Mouse (Mus musculus): ENCODE data around the gene Lsr. TPM values are rescaled to one million over a fixed set of nuclear protein-coding genes. Genes with fewer than 3 reads are reported as not detected.
"Not testable (repeated sequence)": the region's sequence is repeated elsewhere in the genome, so short reads cannot be mapped to it uniquely, and the experiment has no call there.

Lsr gene
- total RNA-seq, 2 experiments from 2014 or later: 8.2 to 10.7 TPM

DNA sequence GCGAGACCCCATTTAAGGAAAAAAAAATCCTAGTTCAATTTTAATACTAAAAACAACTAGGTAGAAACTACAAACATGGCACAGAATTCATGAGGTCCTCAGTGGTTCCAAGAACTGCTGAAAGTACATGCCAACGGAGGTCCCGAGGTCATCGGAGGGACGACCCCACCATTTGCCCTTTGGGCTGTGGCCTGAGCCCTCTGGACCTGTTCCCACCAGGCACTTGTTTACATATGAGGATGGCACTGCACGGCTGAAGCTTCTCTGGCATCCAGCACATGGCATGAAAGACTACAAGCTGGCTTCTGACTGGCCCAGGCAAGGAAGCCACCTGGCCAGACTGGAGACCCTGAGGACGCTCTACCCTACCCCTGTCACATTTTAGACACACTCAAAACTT lies 8.9 kb downstream of the Lsr start:
- DNase-seq (ENCODE audit: low spot score in 2 of 2): no peak

DNA sequence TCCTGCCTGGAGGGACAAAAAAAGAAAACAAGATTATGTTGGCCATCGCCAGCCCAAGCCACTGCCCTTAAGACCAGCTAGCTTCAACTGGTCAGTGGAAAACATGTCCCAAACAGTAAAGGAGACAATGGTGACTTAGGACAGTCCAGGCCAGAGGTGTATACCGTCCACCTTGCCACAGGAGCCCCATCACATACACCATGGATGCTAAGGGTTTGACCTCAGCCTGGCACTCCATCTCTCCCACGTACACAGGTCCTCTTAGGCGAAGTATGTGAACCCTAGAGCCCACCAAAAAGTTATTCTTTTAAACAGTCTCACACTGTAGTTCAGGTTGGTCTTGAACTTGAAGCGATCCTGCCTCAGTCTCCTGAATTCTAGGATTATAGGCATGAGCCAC lies 10.4 kb downstream of the Lsr start:
- DNase-seq (ENCODE audit: low spot score in 2 of 2): no peak

DNA sequence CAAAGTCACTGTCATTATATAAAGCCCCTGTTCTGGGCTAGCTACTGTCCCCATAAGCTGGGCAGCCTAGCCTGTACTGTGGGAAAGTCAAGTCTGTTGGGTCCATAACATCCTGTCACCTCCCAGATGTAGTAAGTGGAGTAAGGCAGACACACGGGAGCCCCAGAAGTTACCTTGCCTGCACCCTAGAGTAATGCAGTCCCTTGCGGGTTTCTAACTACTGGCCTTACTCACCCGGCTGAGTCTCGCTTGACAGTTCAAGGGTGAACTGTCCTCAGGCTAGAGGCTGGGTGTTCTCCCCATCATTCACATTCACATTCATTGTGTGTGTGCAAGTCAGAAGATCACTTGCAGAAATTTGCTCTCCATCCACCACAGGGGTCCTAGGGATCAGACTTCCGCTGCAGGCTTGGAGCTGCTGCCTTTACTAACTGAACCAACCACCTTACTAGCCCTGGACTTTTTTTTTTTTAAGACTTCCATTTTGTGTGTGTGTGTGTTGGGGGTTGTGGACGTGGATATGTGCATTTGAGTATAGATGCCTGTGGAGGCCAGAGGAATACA lies 13.4 kb downstream of the Lsr start:
- DNase-seq (ENCODE audit: low spot score in 2 of 2): no peak

DNA sequence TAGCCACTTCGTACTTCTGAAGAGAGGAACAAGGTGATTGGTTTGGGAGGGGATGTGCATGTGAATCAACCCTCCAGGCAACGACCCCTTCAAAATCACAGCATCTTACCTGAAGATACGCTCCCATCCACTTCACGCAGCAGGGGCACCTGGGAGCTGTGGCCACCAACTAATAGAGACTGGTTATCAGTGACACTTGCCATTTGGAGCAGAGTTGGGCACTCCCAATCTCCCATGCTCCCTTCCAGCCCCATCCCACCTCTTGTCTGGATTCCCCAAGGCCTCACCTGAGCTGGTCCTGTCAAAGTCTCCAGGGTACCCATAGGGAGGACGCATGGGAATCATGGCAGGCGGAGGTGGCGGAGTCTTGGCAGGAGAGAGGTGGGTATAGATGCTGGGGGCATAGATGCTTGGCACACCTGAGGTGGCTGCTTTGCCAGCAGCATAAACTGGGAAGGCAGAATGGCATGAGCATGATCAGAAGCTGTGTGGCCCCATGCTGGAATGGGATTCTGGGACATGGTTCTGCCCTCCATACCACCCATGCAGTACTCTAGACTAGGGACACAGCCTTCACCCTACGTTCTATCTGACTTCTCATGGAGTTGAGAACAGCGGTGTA lies 14.3 kb downstream of the Lsr start:
- no peak for DNase-seq (ENCODE audit: low spot score in 2 of 2)

DNA sequence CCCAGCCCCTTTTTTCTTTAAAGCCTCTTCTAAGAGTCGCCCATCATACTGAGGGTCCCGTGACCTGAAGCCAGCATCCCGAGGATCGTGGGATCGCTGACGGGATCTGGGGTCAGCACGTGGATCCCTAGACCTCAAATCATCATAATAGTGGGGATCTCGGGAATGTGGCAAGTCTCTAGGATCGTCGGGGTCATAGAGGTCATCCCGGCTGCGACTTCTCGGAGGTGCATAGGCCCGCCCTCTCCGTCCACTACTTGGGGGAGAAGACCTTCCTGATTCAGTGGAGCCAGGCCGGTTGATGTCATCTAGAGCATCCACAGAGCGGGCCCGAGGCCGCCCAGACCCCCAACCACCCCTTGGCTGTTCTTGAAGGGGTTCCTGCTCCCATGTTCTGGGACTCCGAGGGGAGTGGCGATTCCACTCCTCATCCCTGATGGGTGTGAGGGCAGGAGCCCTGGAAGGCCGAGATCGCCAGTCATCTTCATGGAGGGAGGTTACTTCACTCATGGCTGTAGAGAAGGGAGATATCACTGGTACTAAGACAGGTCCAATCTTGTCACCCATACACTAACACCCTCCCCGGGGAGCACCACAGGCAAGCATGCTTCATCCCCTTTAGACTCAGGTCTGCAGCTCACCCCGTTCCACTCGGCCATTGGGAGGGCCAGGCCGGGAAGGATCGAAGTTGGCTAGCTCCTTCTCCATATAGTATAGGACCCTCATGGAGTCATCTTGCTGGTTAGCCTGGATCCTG lies 15.0 kb downstream of the Lsr start:
- DNase-seq (ENCODE audit: low spot score in 2 of 2): no peak

DNA sequence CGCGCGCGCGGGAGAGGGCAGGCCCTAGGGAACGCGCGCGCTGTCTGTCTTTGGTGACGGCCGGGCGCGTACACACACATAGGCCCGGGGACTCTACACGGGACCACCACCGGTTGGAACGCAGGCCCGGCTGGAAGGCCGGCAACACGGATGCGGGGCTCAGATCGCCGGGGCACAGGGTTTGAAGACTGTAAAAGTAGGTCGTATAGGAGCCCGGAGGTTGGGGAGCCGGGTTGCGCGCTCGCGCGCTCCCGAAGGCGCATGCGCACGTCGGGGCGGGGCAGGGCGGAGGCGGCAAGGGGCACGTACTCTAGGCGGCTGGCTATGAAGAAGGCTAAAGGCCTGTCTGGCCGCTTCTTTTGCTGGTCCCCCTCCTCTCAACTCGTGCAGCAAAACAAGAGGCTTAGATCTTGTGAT lies 15.9 kb downstream of the Lsr start:
- DNase-seq (ENCODE audit: low spot score in 2 of 2): peak; percentile 90 to 92

DNA sequence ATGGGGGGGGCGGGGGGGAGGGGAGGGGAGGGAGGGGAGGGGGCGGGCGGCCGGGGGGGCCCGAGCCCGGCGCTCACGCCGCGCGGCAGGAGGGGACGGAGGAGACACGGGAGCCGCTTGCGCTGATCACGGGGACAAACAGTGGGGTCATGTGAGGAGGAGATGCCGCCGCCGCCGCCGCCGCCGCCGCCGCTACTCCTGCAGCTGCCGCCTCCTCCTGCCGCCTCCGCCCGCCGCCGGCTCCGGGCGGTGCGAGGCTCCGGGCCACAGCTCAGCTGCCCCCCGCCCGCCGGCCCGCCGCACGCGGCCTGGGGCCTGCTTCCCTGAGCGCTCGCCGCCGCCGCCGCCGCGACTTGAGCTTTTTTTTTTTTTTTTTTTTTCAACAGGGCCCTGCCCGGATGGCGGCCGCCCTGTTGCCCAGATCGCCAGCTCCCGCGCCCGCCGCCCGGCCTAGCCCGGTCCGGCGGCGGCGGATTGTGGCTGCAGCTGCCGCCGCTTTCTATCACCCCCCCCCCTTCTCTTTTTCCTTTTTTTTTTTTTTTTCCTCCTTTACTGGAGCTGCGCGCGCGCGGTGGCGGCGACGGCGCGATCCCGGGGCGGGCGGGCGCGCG lies 16.4 kb downstream of the Lsr start, which contains the start of gene Usf2:
TSS of gene Usf2 (minus strand) at position 48 of the 611 bp plus-strand sequence.
- DNase-seq (ENCODE audit: low spot score in 2 of 2): peak; percentile 81 to 86

DNA sequence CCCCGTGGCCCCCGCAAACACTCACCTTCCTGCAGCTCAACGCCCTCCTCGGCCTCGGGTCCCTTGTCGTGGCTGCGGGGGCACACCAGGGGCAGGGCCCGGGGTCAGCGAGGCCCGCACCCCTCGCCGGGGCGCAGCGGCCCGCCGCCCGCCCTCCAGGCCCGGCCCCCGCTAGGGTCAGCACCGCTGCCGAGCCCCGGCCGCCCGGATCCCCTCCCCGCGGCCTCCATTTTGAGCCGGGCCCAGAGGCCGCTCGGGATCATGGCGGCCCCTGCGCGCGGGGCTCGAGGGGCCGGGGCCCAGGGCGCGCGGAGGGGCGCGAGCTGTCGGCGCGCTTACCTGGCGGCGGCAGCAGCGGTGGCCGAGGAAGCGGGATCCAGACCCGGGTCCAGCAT lies 16.9 kb downstream of the Lsr start:
- DNase-seq (ENCODE audit: low spot score in 2 of 2): no peak

DNA sequence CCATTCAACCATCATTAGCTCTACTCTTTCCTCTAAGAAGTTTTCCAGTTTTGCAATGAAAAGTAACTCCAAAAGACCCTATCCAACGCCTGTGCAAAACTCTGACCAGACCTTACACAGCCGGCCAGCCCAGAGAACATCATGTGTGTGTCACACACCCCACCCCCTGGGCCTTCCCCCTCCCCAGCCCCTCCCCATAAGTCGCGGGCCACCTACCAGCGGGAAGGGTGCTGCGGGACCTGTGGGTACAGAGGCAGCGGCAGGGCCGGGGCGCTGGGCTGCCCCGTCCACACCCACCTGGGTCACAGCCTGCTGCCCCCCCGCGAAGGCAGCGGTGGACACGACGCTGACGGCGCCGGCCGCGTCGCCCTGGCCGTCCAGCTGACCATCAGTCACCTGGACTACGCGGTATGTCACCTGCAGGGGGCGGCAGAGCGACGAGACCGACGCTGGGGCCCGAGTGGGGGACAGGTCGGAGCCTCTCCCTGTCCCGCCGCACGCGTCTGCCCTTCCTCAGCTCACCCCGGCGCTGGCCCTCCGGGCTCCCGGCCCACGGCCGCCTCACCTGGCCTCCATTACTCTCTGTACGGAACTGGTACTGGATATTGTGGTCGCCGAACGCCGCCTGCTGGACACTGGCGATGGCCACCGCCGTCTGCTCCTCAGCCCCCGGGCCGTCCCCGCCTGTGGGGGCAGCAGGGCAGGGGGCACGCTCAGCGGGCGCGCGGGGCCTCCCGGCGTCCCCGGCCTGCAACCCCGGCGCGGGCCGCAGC lies 17.5 kb downstream of the Lsr start:
- DNase-seq (ENCODE audit: low spot score in 2 of 2): peak; percentile 73 to 85

DNA sequence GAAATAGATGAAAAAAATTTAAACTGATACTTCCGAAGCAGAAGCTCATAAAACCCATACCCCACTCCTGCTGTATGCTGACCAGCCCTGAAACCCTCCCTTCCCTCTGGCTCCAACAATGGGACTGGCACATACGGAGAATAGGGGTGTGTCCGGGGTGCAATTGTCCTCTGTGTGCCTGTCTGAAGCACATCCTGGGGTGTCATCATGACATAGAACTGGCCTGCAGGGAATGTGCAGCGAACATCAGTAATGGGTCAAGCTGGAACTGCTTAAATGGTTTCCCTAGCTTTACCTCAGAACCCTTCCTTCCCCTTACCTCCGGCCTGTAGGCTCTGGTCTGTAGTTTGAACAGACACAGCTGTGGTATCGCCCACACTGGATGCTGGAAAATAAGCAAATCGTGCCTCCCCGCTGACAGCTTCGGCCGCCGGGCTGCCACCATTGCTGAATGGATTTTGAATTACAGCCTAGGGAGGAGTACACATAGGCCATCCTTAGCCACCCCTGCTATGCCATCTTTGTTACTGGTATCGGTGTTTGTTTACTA lies 18.2 kb downstream of the Lsr start:
- no peak for DNase-seq (ENCODE audit: low spot score in 2 of 2)

DNA sequence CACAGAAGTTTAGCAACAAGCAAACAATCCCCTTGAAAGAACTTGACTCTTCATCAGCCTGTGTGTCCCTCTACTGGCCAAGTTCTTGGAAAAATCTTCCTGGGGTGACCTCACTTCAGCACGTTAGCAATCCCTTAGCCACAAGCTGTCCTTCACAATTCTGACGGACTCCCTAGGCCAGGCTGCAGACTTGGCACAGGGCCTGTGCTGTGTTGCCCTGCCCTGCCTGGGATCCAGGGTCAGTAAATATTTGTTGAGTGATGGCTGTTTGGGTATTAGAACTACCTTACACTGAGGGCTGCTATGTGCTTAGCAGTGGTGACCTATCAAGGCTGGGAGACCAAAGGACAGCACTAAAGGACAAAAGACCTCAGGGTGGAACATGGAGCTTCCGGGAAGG lies 19.2 kb downstream of the Lsr start:
- no peak for DNase-seq (ENCODE audit: low spot score in 2 of 2)

DNA sequence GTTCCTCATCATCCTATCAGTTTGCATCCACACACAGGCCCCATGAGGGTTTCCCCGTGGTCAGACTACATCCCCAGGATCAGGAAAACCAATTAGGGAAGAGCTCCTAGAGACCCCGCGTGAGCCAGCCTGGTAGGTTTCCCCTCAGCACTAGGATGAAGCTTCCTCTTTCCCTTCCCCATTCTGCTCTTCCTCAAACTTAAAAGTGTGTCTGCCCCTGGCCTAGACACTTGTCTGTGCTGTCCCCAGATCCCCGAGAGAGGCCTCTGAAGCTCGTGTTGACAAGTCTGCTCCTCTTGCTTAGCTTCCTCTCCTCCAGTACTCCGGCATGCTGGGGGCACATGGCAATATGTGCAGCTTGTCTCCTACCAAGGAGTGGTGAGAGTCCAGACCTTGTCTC lies 19.8 kb downstream of the Lsr start:
- no peak for DNase-seq (ENCODE audit: low spot score in 2 of 2)

DNA sequence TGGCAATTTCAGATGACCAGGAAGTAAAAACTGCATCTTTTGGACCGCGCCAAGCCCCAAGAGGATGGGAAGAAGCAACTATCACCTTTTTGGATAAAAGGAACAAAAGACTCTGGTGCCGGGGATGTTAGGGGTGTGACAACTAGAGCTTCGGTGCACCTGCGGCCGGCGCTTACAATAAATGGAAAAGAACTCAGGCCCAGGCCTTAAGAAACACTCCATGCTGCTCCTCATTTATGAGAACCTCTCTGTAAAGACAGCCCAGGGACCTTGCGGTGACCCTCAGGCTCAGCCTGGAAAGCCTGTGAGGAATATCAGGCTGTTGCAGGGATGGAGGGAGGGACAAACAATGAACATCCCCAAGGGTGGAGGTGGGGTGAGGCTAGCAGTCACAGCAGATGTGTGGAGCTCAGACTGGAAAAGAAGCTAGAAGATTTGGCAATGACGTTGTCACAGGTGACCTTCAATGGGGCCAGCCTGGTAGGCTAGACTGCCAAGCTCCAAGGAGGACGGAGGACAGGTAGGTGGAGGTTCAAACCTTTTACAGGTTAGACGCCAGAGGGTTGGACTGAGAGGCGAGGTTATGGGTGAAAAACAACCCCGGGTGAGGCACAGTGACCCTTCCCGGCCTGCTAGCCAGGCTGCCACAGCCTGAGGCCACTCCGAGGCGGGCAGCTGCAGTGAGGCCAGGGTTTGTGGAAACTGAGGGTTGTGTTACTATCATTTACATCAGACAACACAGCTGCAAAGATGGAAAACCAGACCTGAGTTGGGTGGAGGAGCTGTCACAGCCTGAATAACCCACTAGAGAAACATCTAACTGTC lies 20.6 kb downstream of the Lsr start:
- no peak for DNase-seq (ENCODE audit: low spot score in 2 of 2)

DNA sequence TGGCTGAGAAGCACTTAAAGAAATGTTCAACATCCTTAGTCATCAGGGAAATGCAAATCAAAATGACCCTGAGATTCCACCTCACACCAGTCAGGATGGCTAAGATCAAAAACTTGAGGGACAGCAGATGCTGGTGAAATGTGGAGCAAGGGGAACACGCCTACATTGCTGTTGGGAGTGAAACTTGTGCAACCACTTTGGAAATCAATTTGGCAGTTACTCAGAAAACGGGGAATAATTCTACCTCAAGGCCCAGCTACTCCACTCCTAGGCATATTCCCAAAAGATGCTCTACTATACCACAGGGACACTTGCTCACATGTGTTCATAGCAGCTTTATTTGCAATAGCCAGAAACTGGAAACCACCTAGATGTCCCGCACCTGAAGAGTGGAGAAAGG lies 23.4 kb downstream of the Lsr start:
- DNase-seq (ENCODE audit: low spot score in 2 of 2): not testable (repeated sequence)

DNA sequence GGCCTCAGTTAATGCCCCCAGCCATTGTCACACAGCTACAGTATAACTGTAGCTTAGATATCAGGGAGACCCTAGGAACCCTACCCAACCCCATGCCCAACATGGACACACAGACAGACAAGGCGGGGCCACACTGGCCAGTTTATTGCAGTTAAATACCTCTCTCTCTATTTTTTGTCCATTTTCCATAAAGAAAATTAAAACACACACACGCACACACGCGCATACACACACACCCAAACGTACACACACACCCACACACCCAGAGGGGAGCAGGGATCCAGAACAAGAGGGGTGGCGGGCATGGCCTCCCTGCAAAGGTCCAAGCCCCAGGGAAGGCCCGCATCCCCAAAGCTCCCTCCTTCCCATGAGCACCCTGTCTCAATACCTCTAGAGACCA lies 27.4 kb downstream of the Lsr start:
- DNase-seq (ENCODE audit: low spot score in 2 of 2): no peak

DNA sequence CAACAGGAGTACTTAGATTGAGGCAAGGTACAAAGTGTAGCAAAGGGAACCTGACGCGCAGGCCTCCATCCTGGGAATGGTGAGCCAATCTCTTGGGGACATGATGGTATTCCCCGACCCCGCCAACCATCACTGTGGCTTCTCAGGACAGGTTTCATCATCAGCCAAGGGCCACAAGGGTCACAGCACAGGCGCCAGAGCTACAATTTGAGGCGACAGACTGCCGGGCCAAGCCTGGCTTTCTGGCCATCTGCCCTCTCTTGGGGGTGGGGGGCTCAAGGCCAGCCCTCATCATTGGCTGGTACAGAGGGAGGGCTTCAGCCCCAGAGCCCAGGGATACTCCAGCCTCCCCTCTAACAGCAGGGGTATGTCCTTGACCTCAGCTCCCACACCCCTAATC lies 27.8 kb downstream of the Lsr start:
- DNase-seq (ENCODE audit: low spot score in 2 of 2): not testable (repeated sequence)

DNA sequence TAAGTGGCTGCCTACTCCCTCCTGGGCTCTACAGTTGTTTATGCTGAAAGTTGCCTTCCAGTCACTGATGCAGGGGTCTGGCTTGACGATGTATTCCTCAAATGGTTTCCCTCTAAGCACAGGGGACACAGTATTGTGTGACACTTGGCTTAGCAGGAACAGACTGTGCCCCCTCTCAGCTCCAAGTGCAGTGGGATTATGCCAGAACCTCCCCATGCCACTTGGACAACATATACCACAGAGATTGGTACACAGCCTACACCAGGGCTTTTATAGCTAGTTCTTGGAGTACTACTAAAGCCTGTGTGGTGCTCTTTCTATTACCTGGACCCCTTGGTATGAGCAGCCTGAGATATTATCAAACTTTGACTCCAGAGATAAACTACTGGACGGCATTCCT lies 28.6 kb downstream of the Lsr start:
- not testable (repeated sequence) for DNase-seq (ENCODE audit: low spot score in 2 of 2)

DNA sequence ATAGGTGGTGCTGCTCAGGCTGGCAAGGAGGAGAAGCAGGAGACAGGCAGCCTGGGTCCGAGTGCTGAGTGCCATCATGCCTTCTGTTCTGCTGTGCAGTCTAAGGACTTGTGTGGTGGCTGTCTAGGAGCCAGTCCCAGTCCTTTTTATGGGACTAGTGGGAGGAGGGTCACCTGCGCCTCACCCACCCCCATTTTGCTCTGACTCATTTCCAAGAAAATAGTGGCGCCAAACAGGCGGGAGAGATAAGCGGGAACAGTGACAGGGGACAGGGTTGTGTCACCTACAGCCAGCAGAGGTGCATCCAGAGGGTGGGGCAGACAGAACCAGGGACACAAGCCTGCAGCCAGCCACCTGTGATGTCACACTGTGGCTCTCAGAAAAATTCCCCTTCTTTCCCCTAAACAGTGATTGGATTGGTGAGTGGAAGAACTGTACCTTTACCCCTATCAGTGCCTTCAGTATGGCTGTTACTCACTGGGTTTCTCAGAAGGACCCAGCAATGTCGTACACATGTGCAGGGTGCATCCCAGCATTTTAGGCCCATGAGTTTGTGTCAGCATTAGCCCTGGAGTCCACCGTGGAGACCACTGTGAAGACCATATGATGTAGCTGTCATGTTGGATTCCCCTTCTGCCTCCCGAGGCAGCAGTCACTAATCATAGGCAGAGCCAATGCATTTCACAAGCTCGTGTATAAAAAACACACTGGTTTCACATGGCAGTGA lies 29.2 kb downstream of the Lsr start, which contains the start of gene Hamp:
TSS of gene Hamp (minus strand) at position 124 of the 727 bp plus-strand sequence.
- no peak for DNase-seq (ENCODE audit: low spot score in 2 of 2)

DNA sequence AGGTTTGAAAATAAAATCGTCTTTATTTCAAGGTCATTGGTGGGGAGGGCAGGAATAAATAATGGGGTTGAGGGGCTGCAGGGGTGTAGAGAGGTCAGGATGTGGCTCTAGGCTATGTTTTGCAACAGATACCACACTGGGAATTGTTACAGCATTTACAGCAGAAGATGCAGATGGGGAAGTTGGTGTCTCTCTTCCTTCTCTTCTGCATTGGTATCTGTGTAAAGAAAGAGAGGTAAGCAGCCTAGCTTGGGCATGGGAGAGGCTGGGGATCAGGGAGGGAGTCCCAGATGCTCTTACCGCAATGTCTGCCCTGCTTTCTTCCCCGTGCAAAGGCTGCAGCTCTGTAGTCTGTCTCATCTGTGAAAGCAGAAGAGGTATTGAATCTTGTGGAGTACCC lies 30.9 kb downstream of the Lsr start:
- DNase-seq (ENCODE audit: low spot score in 2 of 2): not testable (repeated sequence)
